Comparison of ENCODE assay signal across 8 mouse cellular contexts in genomic region chr9:40783641-40784373, GRCm38 (mm10). TPM values are rescaled to one million over a fixed set of nuclear protein-coding genes. Genes with fewer than 3 reads are reported as not detected.
DNase-seq lines count a peak whose midpoint lies in the region; ATAC-seq and TF ChIP-seq lines count a peak whose summit lies in the region.

No protein-coding gene starts in this region.

- no peaks in the 10 kb centered on the region for H3K36me3 ChIP-seq in intestine, embryonic 16.5 days (ENCODE audit: control insufficient read depth, insufficient read depth, low read length)
- no peaks in the 10 kb centered on the region for H3K36me3 ChIP-seq in liver, postnatal 0 days (replicated peaks; ENCODE audit: insufficient read depth, low read length)
- H3K36me3 ChIP-seq in neural tube, embryonic 12.5 days, result peaks cover 14% of the 10 kb centered on the region; the same call in 1 of the 2 replicates

- peak overlapping the region; percentile 65 for H3K27ac ChIP-seq in intestine, embryonic 16.5 days (ENCODE audit: low read length)
- H3K27ac ChIP-seq in liver, postnatal 0 days (ENCODE audit: low read depth), result peak overlapping the region; percentile 83
- no peak overlapping the region for H3K27ac ChIP-seq in neural tube, embryonic 12.5 days

- H3K4me1 ChIP-seq in intestine, embryonic 16.5 days (ENCODE audit: control insufficient read depth, insufficient read depth, low read length), result peaks cover 24% of the 10 kb centered on the region
- H3K4me1 ChIP-seq in liver, postnatal 0 days (ENCODE audit: insufficient read depth), result peaks cover 20% of the 10 kb centered on the region
- peaks cover 17% of the 10 kb centered on the region for H3K4me1 ChIP-seq in neural tube, embryonic 12.5 days

- H3K4me2 ChIP-seq in intestine, embryonic 16.5 days (ENCODE audit: low read depth, low read length), result peak overlapping the region; percentile 34
- peak overlapping the region; percentile 50 for H3K4me2 ChIP-seq in liver, postnatal 0 days (ENCODE audit: low read depth, low read length)
- H3K4me2 ChIP-seq in neural tube, embryonic 12.5 days (replicated peaks), result peak overlapping the region; percentile 13

- TF ChIP-seq CTCF in liver, postnatal 0 days (IDR thresholded peaks at IDR 0.05; ENCODE audit: low read depth), result no peak

- no peak overlapping the region for H3K4me3 ChIP-seq in intestine, embryonic 16.5 days (ENCODE audit: low read length)
- no peak overlapping the region for H3K4me3 ChIP-seq in liver, postnatal 0 days (ENCODE audit: low read depth, low read length)
- H3K4me3 ChIP-seq in neural tube, embryonic 12.5 days, result no peak overlapping the region

- 0 out of 2 replicates have a peak, but pooled peaks have one; percentile 33 for TF ChIP-seq EP300 in liver, postnatal 0 days (IDR thresholded peaks at IDR 0.05; ENCODE audit: low read depth)

- peak; percentile 67 for DNase-seq in urinary bladder, postnatal 14 days (ENCODE audit: low spot score)
- DNase-seq in urinary bladder, adult 2 months (ENCODE audit: low spot score), result no peak
- peak; percentile 60 for DNase-seq in gastrocnemius, postnatal 25 days
- peak; percentile 74 for DNase-seq in liver, postnatal 0 days
- DNase-seq in frontal cortex, postnatal 25 days (ENCODE audit: low spot score in 2 of 2), result no peak
- no peak for DNase-seq in left cerebral cortex, adult 11 months (ENCODE audit: low spot score)

- ATAC-seq in intestine, embryonic 16.5 days, result peak; percentile 65
- peak; percentile 66 for ATAC-seq in liver, postnatal 0 days
- 0 out of 2 replicates have a peak, but pooled peaks have one; percentile 46 for ATAC-seq in neural tube, embryonic 12.5 days (ENCODE audit: low FRiP score, low read depth)

- H3K9ac ChIP-seq in intestine, embryonic 16.5 days (ENCODE audit: low read depth, low read length), result no peak overlapping the region
- no peak overlapping the region for H3K9ac ChIP-seq in liver, postnatal 0 days (replicated peaks)
- H3K9ac ChIP-seq in neural tube, embryonic 12.5 days, result no peak overlapping the region

- 26% methylated on average over 13 of the region's 13 CpGs for WGBS in intestine, embryonic 16.5 days
- whole genome bisulfite sequencing in liver, postnatal 0 days (ENCODE audit: insufficient replicate concordance), result 17% methylated on average over 13 of the region's 13 CpGs
- WGBS in neural tube, embryonic 12.5 days, result 4% methylated on average over 13 of the region's 13 CpGs

- H3K9me3 ChIP-seq in intestine, embryonic 16.5 days (ENCODE audit: control insufficient read depth, low read length), result no peaks in the 10 kb centered on the region
- H3K9me3 ChIP-seq in liver, postnatal 0 days (ENCODE audit: low read length), result no peaks in the 10 kb centered on the region
- no peaks in the 10 kb centered on the region for H3K9me3 ChIP-seq in neural tube, embryonic 12.5 days

- H3K27me3 ChIP-seq in intestine, embryonic 16.5 days (replicated peaks; ENCODE audit: control insufficient read depth, insufficient read depth, low read length), result no peaks in the 10 kb centered on the region
- H3K27me3 ChIP-seq in liver, postnatal 0 days (ENCODE audit: insufficient read depth, low read length), result no peaks in the 10 kb centered on the region
- no peaks in the 10 kb centered on the region for H3K27me3 ChIP-seq in neural tube, embryonic 12.5 days (replicated peaks)

RNA-seq across cellular contexts. Expression of gene Hspa8, which starts 17.0 kb away (rescaled TPM):
- 1,107 and 1,301 TPM in 2 replicates for polyA plus RNA-seq in urinary bladder, adult 2 months (2012; rRNA removed)
- total RNA-seq in gastrocnemius, postnatal 25 days (2021), result 1,000 to 10,000 TPM; 1,183 to 1,197 TPM
- 2,348 and 2,439 TPM in 2 replicates for polyA plus RNA-seq in intestine, embryonic 16.5 days (2015; fragmentation: Nextera tagmentation; extraction: Ambion mirVana)
- polyA plus RNA-seq in liver, postnatal 0 days (2015; fragmentation: Nextera tagmentation; extraction: Ambion mirVana), result 750 and 793 TPM in 2 replicates
- 2,593 and 2,648 TPM in 2 replicates for polyA plus RNA-seq in neural tube, embryonic 12.5 days (2016; fragmentation: Nextera tagmentation; extraction: Ambion mirVana)

Comparison
In these comparisons a context has a peak if more than half of its experiments do, and no peak if none do; other contexts are left out.
1. DNase-seq: peak in urinary bladder, postnatal 14 days (single experiment), gastrocnemius, postnatal 25 days (single experiment) and liver, postnatal 0 days (single experiment); none in urinary bladder, adult 2 months (single experiment), frontal cortex, postnatal 25 days (0 of 2) and left cerebral cortex, adult 11 months (single experiment).
2. Peak in every context shown above with its lines, with median percentiles within 50 percentile points of each other: ATAC-seq and H3K4me2 ChIP-seq.